Mouse (Mus musculus) inflammation-experienced regulatory T-cells, adult 6 months (primary cell): ENCODE results near the gene Tspan9. TPM values are rescaled to one million over a fixed set of nuclear protein-coding genes. Genes with fewer than 3 reads are reported as not detected.

Experiments
- ATAC-seq: one replicate; pipeline ENCODE4 v1.8.0; 2017
- polyA plus RNA-seq, 3 experiments: library from polyadenylated mRNA; unstranded; fragments of 100-300 nt; shearing (Covaris generic); gene quantifications; one replicate each; pipeline ENCODE4 v1.2.1; 2017

Gene Tspan9
- polyA plus RNA-seq, 3 experiments from 2014 or later, result 0.36 to 1.3 TPM; not detected in 1

DNA sequence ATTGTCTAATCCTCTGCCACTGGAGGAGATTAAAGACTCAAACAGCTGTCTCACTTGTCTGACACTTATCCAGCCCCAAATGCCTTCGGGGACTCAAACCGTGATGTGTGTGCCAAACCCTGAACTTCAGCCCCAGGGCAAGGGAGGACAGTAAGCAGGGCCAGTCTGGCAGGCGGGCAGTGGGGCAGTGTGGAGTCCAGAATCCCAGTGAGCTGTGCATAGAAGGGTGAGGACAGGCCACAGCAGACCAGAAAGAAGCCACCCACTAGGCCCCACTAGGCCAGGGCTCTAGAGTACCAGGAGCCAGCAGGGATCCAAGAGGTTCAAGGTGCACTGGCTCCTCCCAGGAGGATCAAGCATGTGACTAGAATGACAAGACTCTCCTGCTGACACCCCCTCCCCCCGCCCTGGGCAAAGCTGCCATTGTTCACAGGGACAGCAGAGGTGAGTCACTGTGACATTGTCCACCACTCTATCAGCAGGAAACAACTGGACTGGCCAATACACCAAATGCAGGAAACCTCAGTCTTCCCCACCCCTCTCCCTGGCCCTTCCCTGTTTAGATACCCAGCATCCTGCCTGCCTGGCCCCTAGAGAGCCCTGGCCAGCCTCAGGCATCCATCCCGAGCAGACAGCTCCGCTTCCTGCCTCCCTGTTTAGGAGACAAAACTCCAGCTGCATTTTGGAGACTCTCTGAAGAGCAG lies 40.9 kb downstream of the Tspan9 start:
- ATAC-seq, result no peak

DNA sequence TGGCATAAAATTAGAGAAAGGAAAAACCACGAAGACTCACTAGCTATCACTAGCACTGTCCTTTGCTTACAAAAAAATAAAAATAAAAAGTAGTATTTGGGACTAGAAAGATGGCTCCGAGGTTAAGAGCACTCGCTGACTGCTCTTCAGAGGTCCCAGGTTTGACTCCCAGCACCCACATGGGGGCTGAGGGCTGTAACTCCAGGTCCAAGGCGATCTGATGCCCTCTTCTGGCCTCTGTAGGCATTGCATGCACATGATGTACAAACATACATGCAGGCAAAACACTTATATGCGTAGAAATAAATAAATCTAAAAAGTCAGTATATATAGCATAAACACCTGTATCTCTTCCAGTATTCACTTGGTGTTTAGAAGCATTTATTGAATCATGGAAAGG lies 43.5 kb downstream of the Tspan9 start:
- no peak for ATAC-seq

DNA sequence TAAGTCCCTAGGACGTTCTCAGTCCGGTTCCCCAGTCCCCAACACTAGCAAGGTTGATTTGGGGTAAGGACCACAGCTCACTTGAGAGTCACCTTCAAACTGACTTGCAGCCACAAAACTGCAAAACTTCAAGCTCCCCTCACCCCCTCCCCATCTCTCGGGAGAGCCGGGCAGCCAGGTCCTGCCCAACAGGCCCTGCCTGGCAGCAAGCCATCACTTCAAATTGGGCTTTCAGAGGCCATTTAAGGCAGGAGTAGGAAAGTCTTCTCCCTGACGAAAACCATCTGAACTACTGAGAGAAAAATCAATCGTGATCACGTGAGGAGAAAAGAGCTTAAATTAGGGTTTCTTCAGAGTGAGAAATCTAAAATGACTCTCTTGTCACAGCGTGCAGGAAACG lies 44.2 kb downstream of the Tspan9 start:
- no peak for ATAC-seq

DNA sequence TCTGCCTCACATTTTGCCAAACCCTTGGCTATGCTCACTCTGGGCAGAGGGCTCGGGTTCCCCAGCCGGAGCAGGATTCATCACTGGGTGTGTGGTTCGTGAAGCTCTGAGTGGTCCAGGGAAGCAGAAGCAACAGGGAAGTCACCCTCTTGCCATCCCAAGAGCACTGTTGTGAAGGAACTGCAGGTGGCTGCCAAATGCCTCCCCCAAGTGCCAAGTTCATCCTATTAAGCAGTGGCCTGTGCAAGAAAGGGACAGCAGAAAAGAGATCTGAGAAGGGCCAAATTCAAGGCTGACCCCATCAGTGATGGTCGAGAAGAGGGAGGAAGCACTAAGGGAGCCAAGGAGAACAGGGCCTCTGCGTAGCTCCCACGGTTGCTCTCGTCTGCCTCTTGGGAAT lies 46.9 kb downstream of the Tspan9 start:
- no peak for ATAC-seq

DNA sequence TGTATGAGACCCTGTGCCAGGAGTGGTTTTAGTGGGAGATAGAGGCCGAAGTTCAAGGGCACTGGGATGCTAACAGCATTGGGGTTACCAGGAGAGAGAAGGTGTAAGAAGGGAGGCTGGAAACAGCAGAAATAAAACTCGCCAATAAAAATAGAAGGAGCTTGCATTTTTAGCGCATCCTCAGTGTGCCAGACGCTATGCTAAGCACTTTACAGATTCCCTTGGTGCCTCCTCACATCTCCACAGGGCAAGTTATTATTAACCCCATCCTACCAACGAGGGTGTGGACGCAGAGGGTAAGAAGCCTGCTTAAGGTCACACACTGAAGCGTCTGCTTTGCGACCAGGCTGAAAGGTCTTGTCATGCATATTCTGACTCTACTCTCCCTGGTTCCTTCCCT lies 47.5 kb downstream of the Tspan9 start:
- ATAC-seq, result no peak

DNA sequence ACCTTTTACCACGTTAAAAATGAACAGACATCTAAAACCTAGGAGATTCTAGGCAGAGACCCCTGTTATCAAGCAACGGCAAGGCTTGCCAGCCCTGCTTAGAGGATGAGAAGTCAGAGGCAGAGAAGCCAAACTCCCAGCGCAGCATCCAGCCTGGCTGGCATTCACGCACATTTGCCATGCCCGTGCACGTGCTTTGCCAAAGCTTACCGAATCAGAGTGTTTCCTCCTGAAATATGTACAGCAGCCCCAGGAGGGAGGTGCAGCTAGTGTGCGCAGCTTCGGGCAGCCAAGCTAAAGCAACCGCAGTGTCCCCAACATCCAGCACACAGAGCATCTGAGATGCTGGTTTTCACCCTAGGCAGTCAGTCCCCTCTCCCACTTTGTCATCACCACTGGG lies 48.3 kb downstream of the Tspan9 start:
- no peak for ATAC-seq

DNA sequence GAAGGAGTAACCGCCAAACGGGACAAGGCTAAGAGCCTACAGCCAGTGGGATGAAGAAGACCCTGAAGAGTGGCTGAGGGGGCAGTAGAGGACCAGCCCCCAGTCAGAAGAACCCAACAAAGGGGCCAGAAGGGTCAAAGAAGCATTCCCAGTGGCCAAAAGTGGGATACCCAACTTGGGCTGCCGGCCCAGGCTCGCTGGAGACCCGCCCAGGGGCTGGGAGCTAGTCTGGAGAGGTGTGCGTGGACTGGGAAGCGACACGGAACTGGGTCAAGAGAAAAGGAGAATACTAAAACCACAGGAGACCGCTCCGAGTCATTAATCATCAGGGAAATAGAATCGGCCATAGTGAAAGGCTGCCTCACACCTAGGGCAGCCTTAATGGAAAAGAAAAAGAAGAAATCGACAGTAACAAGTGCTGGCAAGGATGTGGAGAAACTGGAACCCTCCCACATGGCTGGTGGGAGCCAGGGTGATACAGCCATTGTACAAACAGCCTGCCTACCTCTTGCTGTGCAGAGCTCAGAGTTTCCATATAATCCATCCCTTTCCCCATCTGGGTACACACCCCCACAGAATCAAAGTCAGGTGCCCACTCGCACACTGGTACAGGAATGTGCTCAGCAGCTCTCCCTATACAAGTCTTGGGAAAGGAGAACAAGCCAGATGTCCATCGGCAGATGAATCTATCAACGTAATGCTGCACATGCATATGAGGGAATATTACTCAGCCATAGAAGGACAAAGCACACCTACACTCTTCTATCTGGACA lies 49.4 kb downstream of the Tspan9 start:
- ATAC-seq, result no peak

DNA sequence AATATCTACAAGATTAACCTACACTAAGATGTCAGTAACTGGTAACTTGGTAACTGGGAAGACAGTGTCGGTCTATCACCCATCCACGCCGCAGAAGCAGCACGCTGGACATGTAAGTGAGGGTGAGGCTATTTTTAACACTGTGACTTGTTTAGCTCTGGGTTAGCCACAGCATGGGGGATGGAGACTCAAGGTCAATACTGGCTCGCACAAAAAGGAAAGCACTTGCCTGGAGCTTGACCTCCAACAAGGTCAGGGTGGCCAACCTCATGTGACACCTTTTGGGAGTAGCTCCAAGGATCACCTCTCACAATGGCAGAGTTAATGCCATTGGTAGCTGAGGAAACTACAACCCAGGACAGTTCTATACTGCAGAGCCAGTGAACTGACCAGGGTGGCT lies 50.8 kb downstream of the Tspan9 start:
- no peak for ATAC-seq

DNA sequence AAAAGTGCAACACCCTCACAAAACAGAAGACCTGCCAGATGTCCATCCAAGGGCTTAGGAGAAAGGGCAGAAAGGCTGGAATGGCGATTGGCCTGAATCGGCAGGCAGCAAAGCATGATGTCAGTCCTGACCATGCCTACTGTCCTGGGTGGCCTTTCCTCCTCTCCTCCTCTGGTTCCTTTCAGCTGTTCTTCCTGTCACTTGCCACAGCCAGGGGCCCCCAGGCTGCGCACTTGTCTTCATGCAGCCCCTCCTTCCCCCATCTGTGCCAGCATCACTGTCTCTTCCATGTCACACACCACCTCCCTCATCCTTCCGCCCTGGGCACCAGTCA lies 51.6 kb downstream of the Tspan9 start:
- no peak for ATAC-seq

DNA sequence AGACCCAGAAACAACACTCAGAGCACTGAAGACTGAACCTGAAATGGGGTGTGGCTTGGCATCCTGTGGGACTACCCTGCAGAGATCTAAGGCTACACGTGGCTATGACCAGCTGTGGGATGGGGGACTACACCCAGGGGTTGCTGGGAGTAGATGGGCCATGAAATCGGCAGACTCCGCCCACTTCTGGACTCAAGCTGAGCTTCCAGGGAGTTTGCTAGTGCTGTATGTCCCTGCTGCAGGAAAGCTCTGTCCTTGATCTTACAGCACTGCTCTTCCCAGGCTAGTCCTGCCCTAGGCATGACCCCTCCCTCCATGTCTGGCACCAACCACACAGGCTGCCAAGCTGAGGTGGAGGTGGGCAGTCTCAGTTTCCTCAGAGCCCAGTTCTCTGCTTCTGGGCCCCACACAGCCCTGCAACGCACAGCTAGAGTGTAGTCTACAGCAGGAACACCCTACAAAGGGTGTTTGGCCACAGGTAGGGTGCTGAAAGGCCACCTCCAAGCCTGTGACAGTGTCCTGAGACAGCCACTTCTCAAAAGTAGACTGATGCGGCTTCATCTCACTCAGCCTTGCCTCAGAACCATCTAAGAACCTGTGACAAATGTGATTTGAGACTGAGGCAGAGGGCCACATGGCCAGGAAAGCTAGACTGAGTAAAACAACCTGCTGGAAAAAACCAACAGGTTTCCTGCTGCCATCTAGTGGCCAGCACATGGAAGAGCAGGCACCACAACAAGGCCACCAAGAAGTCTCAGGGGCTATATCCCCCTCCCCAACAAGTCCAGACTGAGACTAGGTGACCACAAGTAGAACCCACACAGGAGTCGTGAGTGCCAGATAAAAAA lies 52.2 kb downstream of the Tspan9 start:
- no peak for ATAC-seq

DNA sequence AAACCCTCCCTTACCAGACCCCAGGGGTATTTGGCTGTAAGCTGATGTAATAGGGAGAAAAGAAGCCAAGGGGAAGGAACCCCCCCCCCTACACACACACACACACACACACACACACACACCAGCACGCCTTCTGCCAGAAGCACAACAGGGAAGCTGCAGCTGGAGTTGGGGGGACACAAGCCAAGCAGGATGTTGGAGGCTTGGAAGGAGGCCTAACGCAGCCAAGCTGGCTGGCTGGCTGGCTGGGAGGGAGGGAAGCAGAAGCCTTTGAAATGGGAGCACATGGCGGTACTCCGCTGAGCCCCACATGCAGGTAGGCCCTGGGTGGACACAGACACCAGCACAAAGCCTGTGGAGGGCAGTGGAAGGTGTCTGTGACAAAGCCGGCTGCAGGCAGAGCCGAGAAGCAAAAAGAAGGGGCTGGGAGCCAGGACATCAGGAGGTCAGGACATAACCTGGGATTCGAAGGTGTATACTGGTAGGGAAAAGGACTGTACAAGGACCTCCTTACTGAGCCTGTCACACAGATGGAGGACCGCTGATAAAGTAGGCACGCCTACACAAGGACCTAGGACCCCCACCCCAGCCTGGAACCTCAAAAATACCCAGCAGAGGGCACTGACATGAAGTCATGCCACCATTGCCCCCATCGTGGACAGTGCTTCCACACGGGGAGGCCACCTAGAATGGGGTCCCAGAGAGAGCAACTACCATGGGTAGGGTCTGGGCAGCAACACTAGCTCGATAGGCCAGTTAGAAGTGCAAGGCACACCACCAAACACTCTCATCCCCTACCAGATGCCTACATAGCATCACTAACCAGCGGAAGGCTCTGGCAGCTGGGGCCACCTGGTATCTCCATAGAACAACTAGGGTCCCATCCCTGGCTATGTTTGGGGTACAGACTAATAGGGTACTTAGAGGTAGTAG lies 53.4 kb downstream of the Tspan9 start:
- no peak for ATAC-seq

DNA sequence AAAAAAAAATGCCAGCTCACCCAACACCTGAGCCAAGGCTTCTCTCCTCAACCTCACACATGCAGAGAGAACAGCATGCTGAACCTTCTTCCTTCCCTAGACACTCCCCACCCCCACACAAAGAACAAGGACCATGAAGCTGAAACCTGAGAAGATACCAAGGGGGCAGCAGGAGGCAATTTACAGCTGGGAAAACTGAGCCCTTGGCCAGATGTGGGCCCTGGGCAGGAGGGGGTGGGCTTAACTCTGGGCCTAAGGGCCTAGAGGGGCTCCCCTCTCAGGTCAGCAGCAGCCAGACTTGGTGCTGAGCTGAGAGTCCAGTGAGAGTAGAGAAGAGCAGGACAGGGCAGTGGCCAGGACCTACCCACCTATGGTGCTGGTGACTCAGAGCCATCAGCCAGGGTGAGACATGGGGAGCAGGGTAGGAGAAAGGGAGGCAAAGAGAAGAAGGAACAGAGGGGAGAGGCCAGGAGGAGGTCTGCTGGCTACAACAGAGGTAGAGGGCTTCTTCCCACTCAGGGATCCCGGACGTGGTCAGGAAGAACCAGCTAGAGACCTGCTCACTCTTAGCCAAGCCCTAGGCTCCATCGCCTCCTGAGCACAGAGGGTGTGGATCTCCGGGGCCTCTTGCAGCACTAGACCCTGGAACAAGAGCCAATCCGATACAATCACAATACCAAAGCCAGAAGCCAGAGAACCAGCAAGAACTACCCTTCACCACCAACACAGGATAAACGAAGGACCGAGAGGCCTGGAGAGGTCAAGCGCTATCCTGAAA lies 54.5 kb downstream of the Tspan9 start:
- no peak for ATAC-seq

DNA sequence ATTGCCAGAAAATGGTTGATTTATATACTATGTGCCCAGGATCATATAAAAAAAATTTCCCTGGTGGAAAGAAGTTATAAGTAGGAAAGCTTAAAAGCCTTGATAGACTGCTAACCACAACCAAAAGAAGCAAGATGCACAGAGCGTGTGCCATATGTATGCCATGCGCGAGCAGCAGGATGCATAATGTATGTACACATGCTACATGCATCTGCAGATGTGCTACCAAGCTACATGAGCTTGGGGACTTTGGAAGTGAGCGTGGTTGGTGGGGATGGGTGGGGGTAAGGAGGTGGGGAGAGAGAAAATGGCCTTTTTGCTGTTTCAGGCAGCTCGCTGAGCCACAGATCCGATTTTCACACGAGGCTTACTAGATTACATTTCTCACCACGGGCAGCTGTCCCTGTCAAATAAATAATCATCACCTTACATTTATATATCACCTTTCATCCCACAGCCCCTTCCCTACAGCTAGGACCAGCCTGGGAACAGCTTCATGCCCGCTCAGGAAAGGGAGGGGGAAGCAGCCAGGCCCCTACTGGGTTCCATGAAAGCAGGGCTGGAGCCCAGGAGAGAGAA lies 57.8 kb downstream of the Tspan9 start:
- no peak for ATAC-seq

DNA sequence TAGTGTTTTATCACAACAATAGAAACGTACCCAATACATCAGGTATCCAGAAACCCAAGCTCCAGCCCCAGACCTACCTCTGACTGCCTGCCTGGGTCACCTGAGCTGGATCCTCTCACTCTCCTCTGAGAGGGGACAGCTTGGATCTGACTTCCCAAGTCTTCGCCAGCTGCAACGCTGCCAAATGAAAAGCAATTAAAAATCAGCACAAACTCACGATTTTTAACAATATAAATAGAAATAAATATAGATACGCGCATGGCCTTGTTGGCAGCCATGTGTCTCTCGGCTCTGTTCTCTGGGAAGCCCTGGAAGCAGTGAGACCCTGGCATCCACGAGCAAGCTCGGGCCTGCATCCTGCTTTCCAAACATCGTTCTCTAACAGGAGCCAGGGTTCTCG lies 60.1 kb downstream of the Tspan9 start:
- no peak for ATAC-seq

DNA sequence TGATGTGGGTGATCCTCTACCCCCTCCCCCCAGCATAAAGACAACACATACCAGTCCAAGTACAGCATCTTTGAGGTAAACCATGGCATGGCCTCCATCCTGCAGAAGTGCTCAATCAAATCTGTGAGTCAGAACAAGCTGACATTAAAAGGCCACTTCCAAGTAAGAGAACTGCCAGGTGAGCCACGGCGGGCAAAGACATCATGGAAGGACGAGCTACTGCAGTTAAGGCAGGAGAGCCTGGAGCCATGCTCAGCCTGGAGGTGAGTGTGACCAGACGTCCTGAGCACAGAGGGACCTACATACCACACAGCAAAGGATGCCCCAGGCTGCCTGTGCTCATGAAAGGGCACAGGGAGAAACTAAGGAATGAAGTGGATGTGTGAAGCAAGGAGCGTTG lies 61.6 kb downstream of the Tspan9 start:
- ATAC-seq, result no peak

DNA sequence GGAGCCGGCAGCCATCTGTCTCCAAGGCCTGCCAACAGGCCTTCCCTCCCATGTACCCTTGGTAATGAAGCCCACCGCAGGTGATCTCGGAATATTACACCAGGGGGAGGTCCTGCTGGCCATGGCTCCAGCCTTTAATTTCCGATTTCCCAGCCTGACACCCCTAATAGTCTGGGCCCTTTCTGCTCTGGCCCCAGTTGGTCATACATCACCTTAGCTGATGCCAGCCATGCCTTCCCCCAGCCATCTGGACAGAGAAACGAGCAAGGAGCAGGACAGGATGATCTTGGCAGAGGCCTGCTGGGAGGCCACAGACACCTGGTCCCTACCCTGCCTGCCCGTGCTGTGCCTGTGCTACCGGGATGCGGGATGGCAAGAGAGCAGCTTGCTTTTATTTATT lies 62.1 kb downstream of the Tspan9 start:
- no peak for ATAC-seq

DNA sequence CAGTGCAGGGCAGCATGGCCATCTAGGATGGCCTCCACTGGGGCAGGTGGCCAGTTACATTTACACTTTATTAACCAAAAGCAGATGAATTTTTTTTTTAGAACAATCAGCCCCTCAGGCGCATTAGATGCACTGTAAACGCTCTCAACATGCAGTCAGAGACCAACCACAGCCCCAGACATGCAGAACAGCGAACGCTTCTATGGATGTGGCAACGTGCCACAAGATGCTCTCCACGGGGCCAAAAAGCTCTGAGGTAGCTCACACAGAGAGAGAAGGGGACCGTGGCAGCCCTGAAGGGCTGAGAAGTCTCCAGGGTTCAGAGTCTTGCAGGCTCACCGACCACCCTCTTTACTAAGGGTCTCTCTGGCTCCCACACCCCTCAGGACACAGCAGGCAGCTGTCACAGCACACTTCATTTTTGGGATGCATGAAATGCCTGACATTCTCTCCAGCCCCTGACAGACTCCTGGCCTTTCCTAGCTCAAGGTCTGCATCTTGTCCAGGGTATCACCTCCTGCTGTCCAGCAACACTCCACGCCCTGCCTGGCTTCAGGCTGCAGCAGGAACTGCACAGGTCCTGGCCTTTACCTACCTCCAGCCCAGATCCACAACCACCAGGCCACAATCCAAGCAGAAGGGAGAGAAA lies 63.7 kb downstream of the Tspan9 start:
- ATAC-seq, result no peak

DNA sequence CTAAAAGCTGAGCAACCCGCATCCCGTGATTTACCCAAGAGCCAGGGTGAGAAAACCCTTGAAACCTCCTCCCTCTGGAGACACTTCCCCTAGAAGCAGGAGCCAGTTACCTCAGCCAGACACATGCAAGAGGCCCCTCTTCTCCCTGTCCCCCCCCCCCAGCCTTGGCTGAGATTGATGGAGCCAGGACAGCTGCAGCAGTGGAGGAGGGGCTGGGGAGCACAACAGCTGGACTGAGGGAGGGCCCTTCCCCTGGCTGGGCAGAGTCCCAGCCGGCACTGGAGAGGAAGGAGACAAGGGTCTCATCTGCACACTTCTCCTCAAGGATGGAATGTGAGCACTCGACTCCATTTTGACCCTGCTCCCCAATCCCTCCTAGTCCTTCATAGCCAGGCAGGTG lies 64.9 kb downstream of the Tspan9 start:
- no peak for ATAC-seq

DNA sequence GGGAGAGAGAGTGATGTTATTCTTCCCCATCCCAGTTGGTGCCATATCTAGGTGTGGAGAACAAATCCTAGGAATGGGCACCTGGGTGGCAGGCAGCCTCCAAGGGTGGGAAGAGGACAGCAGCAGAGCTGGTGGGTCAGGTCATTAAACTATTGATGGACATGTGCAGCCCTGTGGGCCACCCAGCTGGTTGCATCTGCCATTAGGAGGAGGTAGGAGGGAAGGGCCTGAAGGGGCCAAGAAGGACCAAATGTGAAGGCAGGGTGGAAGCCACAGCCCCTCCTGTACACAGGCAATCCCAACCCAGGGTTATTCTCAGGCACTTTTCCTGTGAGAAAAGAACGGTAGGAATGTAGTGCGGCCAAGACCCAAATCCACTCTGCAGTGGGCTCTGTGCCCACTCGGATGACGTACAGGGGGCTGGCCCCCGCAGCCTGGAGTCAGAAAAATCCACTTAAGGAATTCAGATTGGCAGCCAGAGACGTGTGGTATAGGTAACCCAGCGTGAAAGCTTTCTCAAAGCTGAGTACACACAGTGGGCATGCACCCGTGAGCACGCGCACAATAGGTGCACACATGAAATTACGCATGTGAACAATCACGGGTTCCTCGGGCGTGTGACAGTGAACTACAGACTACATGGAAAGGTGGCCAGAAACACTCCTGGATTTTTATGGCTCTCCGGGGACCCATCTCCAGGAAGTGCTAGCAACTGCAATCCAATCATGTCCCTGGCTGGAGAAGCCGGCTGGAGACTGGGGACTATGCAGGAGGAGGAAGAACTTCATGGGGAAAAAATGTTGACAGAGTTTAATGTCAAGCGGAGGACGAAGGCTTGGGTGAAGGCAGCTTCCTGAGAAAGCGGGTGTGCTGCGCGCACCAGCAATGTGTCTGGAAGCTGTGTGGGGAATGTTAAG lies 67.0 kb downstream of the Tspan9 start:
- no peak for ATAC-seq
